Mouse (Mus musculus): ENCODE data around the gene Ano4. TPM values are rescaled to one million over a fixed set of nuclear protein-coding genes. Genes with fewer than 3 reads are reported as not detected.
"Not testable (repeated sequence)": the region's sequence is repeated elsewhere in the genome, so short reads cannot be mapped to it uniquely, and the experiment has no call there.

Ano4 gene
- polyA plus RNA-seq, 1 experiment from 2014 or later = 0.55 TPM

DNA sequence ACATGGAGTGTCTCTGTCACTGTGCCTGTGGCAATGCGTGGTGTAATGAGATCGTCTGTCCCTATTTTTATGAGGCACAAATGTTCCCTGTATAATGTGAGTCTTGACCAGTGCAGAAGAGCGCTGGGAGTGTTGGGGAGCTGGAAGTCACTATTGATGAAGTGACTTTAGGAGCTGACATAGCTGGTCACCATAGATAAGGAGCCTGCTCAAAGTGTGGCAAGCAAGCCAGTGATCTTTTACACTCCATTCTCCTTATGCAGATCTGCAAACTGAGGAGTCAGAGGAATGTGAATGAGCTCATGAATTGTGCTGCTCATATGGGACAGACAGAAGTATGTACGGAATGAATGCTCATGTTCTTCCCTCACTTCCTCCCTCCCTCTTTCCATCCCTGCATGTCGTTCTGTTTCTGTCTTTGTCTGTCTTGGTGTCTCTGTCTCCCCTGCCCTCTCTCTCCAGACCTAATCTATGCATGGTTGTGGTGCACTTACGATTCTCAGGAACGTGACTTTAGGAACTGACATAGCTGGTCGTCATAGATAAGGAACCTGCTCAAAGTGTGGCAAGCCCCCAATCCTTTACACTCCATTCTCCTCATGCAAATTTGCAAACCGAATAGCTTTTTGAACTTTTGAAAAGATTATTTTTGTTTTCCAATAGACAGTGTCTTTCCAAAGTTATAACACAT is 252.1 kb downstream of the Ano4 start:
- Histone ChIP-seq H3K36me3 (ENCODE audit: control insufficient read depth, insufficient read depth, low read length) (no peaks in the 10 kb centered on the region), H3K4me1 (replicated peaks; ENCODE audit: control insufficient read depth, insufficient read depth, low read length) (no peaks in the 10 kb centered on the region), H3K4me3 (ENCODE audit: low read depth, low read length) (no peak overlapping the region), H3K9ac (ENCODE audit: low read length) (no peak overlapping the region), H3K27me3 (replicated peaks; ENCODE audit: control insufficient read depth, insufficient read depth, low read length) (no peaks in the 10 kb centered on the region), H3K9me3 (ENCODE audit: control insufficient read depth, low read length) (no peaks in the 10 kb centered on the region), H3K27ac (ENCODE audit: low read depth) (no peak overlapping the region), H3K4me2 (ENCODE audit: low read length) (no peak overlapping the region)
- WGBS = 76% methylated on average over 9 of the region's 9 CpGs
- no peak for ATAC-seq (replicated peaks; ENCODE audit: low FRiP score, low TSS enrichment, low read depth)
- DNase-seq (ENCODE audit: low spot score) = no peak

DNA sequence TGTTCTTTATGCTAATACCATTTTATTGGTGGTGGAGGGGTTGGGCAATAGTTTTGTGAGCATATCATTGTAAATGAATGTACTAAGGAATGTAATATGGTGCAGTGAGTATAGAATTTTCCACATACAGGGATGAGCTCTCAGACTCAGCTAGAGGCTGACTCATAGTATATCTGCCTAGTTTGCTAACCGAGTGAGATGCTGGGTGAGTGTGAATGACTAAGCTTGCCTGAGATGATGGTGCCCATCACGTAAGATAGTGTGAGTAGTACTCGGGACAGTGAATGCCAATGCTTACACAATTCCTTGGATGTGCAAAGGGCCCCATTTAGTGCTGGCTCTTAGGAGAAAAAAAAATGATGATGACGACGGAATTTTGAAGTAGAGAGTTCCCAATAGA is 267.1 kb downstream of the Ano4 start:
- DNase-seq (ENCODE audit: low spot score) (no peak), ATAC-seq (replicated peaks; ENCODE audit: low FRiP score, low TSS enrichment, low read depth) (no peak)
- Histone ChIP-seq H3K27ac (ENCODE audit: low read depth) (no peak overlapping the region), H3K36me3 (ENCODE audit: control insufficient read depth, insufficient read depth, low read length) (no peaks in the 10 kb centered on the region), H3K4me1 (replicated peaks; ENCODE audit: control insufficient read depth, insufficient read depth, low read length) (no peaks in the 10 kb centered on the region), H3K27me3 (replicated peaks; ENCODE audit: control insufficient read depth, insufficient read depth, low read length) (no peaks in the 10 kb centered on the region), H3K9ac (ENCODE audit: low read length) (no peak overlapping the region), H3K4me2 (ENCODE audit: low read length) (no peak overlapping the region), H3K4me3 (ENCODE audit: low read depth, low read length) (no peak overlapping the region), H3K9me3 (ENCODE audit: control insufficient read depth, low read length) (no peaks in the 10 kb centered on the region)
- WGBS = 91% methylated on average over 5 of the region's 5 CpGs

DNA sequence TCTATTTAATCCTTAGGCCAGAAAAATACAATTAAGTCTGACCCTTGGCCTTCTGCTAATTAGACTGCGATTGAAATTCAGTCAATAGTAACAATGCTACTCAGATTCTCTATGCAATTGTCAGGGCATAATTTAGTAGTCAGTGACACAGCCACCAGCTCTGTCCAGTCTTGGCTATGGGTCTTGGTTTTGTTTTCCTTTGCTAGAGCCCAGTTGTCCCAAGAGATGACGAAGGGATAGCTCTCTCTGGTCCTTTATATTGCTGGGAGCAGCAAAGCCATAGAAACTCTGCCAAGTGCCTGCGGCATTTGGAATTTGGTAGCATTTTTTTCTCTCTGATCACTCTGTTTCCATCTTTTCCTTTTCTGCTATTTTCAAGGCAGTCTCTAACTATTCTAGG is 288.7 kb downstream of the Ano4 start:
- no peak overlapping the region for H3K4me2 ChIP-seq (ENCODE audit: low read length)
- 74% methylated on average over 3 of the region's 3 CpGs for WGBS
- no peaks in the 10 kb centered on the region for H3K36me3 ChIP-seq (ENCODE audit: control insufficient read depth, insufficient read depth, low read length)
- ATAC-seq (replicated peaks; ENCODE audit: low FRiP score, low TSS enrichment, low read depth) = no peak
- no peak overlapping the region for H3K9ac ChIP-seq (ENCODE audit: low read length)
- no peaks in the 10 kb centered on the region for H3K27me3 ChIP-seq (replicated peaks; ENCODE audit: control insufficient read depth, insufficient read depth, low read length)
- no peak for DNase-seq (ENCODE audit: low spot score)
- no peaks in the 10 kb centered on the region for H3K4me1 ChIP-seq (replicated peaks; ENCODE audit: control insufficient read depth, insufficient read depth, low read length)
- H3K27ac ChIP-seq (ENCODE audit: low read depth) = no peak overlapping the region
- H3K9me3 ChIP-seq (ENCODE audit: control insufficient read depth, low read length) = no peaks in the 10 kb centered on the region
- no peak overlapping the region for H3K4me3 ChIP-seq (ENCODE audit: low read depth, low read length)

DNA sequence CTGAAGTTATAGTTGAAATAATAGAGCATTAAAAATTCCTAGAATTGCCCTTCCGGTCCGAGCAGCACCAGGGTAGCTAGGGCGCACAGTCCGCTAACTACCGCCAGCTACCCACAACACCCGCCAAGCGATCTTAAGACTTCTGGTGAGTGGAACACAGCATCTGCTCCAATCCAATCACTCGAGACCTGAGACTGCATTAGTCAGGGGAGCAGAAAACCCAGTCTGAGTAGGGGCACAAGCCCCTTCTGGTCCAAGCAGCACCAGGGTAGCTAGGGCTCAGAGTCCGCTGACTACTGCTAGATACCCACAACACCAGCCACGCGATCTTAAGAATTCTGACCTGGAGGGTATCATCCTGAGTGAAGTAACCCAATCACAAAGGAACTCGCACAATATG is 299.6 kb downstream of the Ano4 start:
- not testable (repeated sequence) for H3K27me3 ChIP-seq (replicated peaks; ENCODE audit: control insufficient read depth, insufficient read depth, low read length); H3K4me3 ChIP-seq (ENCODE audit: low read depth, low read length); ATAC-seq (replicated peaks; ENCODE audit: low FRiP score, low TSS enrichment, low read depth); H3K4me2 ChIP-seq (ENCODE audit: low read length); H3K27ac ChIP-seq (ENCODE audit: low read depth); H3K36me3 ChIP-seq (ENCODE audit: control insufficient read depth, insufficient read depth, low read length); DNase-seq (ENCODE audit: low spot score); H3K9ac ChIP-seq (ENCODE audit: low read length); H3K4me1 ChIP-seq (replicated peaks; ENCODE audit: control insufficient read depth, insufficient read depth, low read length); H3K9me3 ChIP-seq (ENCODE audit: control insufficient read depth, low read length)
- 88% methylated on average over 12 of the region's 12 CpGs for WGBS

DNA sequence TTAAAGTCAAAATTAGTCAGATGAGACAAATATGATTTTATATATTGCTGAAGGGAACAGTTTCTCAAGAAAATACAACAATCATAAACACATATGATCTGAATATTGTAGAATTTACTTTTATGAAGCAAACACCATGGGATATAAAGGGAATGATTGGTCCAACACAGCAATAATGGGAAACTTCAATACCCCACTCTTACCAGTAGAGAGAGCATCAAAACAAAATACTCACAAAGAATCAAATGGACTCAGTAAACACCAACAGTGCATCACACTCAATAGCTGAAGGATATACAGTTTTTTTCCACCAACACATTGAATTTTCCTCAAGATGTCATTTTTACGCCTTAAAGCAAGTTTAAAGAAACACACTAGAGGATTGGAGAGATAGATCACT is 300.4 kb downstream of the Ano4 start:
- no peak for ATAC-seq (replicated peaks; ENCODE audit: low FRiP score, low TSS enrichment, low read depth)
- Histone ChIP-seq H3K27ac (ENCODE audit: low read depth) (no peak overlapping the region), H3K4me3 (ENCODE audit: low read depth, low read length) (no peak overlapping the region), H3K9me3 (ENCODE audit: control insufficient read depth, low read length) (no peaks in the 10 kb centered on the region), H3K9ac (ENCODE audit: low read length) (no peak overlapping the region), H3K4me2 (ENCODE audit: low read length) (no peak overlapping the region), H3K4me1 (replicated peaks; ENCODE audit: control insufficient read depth, insufficient read depth, low read length) (no peaks in the 10 kb centered on the region), H3K36me3 (ENCODE audit: control insufficient read depth, insufficient read depth, low read length) (no peaks in the 10 kb centered on the region), H3K27me3 (replicated peaks; ENCODE audit: control insufficient read depth, insufficient read depth, low read length) (no peaks in the 10 kb centered on the region)
- WGBS = 85% methylated on average over 1 of the region's 1 CpGs
- no peak for DNase-seq (ENCODE audit: low spot score)

DNA sequence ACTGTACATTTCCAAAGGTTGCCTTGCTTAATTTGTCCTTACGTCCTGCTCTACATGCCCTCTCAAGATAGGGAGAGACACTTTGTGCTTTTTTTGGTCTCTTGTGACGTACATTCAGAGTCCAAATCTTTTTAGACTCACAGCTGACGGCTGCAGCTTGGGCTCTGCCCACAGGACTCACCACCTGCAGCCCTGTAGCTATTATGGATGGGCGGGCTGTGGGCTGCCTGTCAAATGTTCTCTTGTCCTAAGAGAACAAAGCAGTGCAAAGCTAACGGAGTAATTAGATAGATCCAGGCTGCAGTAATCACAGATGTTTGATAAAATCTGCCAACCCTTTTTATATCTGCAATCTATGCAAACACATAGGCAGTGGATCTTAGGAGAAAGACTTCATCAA is 325.6 kb downstream of the Ano4 start:
- no peak overlapping the region for H3K27ac ChIP-seq (ENCODE audit: low read depth)
- H3K9me3 ChIP-seq (ENCODE audit: control insufficient read depth, low read length) = no peaks in the 10 kb centered on the region
- H3K4me1 ChIP-seq (replicated peaks; ENCODE audit: control insufficient read depth, insufficient read depth, low read length) = no peaks in the 10 kb centered on the region
- WGBS = 63% methylated on average over 5 of the region's 5 CpGs
- H3K9ac ChIP-seq (ENCODE audit: low read length) = no peak overlapping the region
- DNase-seq (ENCODE audit: low spot score) = no peak
- no peaks in the 10 kb centered on the region for H3K36me3 ChIP-seq (ENCODE audit: control insufficient read depth, insufficient read depth, low read length)
- H3K4me3 ChIP-seq (ENCODE audit: low read depth, low read length) = no peak overlapping the region
- no peaks in the 10 kb centered on the region for H3K27me3 ChIP-seq (replicated peaks; ENCODE audit: control insufficient read depth, insufficient read depth, low read length)
- no peak for ATAC-seq (replicated peaks; ENCODE audit: low FRiP score, low TSS enrichment, low read depth)
- H3K4me2 ChIP-seq (ENCODE audit: low read length) = no peak overlapping the region

DNA sequence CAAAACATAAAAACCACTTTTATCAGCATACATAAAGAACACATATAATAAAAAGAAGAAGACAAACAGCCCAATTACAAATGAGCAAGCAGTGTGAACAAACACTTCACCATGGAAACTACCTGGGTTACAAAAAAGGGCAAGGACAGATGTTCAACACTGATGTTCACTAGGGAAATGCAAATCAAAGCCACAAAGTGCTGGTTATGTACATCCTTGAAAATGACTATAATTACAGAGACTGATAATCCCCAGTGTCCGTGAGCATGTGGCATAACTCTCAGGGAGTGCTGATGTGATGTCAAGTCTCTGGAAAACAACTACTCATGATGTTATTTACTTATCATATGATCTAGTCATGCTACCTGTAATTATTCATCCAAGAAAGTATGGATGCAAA is 336.3 kb downstream of the Ano4 start:
- Histone ChIP-seq H3K4me2 (ENCODE audit: low read length) (no peak overlapping the region), H3K9me3 (ENCODE audit: control insufficient read depth, low read length) (no peaks in the 10 kb centered on the region), H3K27ac (ENCODE audit: low read depth) (no peak overlapping the region), H3K9ac (ENCODE audit: low read length) (no peak overlapping the region), H3K36me3 (ENCODE audit: control insufficient read depth, insufficient read depth, low read length) (no peaks in the 10 kb centered on the region), H3K4me1 (replicated peaks; ENCODE audit: control insufficient read depth, insufficient read depth, low read length) (no peaks in the 10 kb centered on the region), H3K4me3 (ENCODE audit: low read depth, low read length) (no peak overlapping the region), H3K27me3 (replicated peaks; ENCODE audit: control insufficient read depth, insufficient read depth, low read length) (no peaks in the 10 kb centered on the region)
- DNase-seq (ENCODE audit: low spot score) = no peak
- 80% methylated on average over 1 of the region's 1 CpGs for WGBS
- no peak for ATAC-seq (replicated peaks; ENCODE audit: low FRiP score, low TSS enrichment, low read depth)

DNA sequence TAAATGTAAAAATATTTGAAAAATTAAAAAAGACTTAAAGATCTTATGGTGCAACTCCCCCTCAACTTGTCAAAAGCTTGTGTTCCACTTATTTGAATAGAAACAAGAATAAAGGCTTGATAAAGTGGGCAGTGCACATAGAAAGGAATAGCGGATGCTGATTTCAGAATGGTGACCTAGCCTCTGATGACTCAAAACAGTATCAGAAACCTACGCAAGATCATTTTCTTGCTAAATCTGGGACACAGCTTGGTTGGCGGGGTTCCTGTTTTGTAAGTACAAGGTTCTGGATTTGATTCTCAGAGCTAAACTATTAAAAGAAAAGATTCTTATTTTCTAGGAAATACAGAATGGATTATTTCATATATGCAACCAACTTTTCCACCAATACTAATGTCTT is 340.0 kb downstream of the Ano4 start:
- no peak for DNase-seq (ENCODE audit: low spot score)
- Histone ChIP-seq H3K27me3 (replicated peaks; ENCODE audit: control insufficient read depth, insufficient read depth, low read length) (no peaks in the 10 kb centered on the region), H3K4me1 (replicated peaks; ENCODE audit: control insufficient read depth, insufficient read depth, low read length) (no peaks in the 10 kb centered on the region), H3K4me2 (ENCODE audit: low read length) (no peak overlapping the region), H3K27ac (ENCODE audit: low read depth) (no peak overlapping the region), H3K36me3 (ENCODE audit: control insufficient read depth, insufficient read depth, low read length) (no peaks in the 10 kb centered on the region), H3K9ac (ENCODE audit: low read length) (no peak overlapping the region), H3K9me3 (ENCODE audit: control insufficient read depth, low read length) (no peaks in the 10 kb centered on the region), H3K4me3 (ENCODE audit: low read depth, low read length) (no peak overlapping the region)
- no peak for ATAC-seq (replicated peaks; ENCODE audit: low FRiP score, low TSS enrichment, low read depth)
- 91% methylated on average over 3 of the region's 3 CpGs for WGBS

DNA sequence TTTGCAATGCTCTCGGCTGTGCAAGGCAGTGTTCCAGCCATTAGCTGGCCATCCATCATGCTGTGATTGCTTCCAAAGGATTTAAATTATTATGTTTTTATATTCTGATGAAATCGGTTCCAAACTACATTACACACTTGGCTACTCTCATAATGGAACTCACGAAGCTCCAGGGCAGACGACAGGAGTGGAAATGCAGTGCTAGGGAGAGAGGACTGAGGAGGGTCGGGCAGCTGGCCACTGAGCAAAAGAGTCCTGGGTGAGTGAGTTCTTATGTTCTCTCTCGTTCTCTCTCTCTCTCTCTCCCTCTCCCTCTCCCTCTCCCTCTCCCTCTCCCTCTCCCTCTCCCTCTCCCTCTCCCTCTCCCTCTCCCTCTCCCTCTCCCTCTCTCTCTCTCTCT is 357.6 kb downstream of the Ano4 start:
- DNase-seq (ENCODE audit: low spot score) (no peak), ATAC-seq (replicated peaks; ENCODE audit: low FRiP score, low TSS enrichment, low read depth) (no peak)
- Histone ChIP-seq H3K27me3 (replicated peaks; ENCODE audit: control insufficient read depth, insufficient read depth, low read length) (no peaks in the 10 kb centered on the region), H3K9ac (ENCODE audit: low read length) (no peak overlapping the region), H3K4me2 (ENCODE audit: low read length) (no peak overlapping the region), H3K9me3 (ENCODE audit: control insufficient read depth, low read length) (no peaks in the 10 kb centered on the region), H3K36me3 (ENCODE audit: control insufficient read depth, insufficient read depth, low read length) (no peaks in the 10 kb centered on the region), H3K4me1 (replicated peaks; ENCODE audit: control insufficient read depth, insufficient read depth, low read length) (no peaks in the 10 kb centered on the region), H3K27ac (ENCODE audit: low read depth) (no peak overlapping the region), H3K4me3 (ENCODE audit: low read depth, low read length) (no peak overlapping the region)
- WGBS = 52% methylated on average over 6 of the region's 6 CpGs
